Mouse (Mus musculus): Measurements from ENCODE around the gene Tigar. TPM values are rescaled to one million over a fixed set of nuclear protein-coding genes. Genes with fewer than 3 reads are reported as not detected.
A peak's percentile ranks its signal among the peaks of the same experiment; 100 is the strongest.

Tigar gene
- polyA plus RNA-seq, 1 experiment from 2014 or later: 0.53 TPM

GRCm38 (mm10) chr6:127107413-127107812, 1.9 kb downstream of the Tigar start:
- H3K9ac ChIP-seq: no peak overlapping the region
- H3K36me3 ChIP-seq (replicated peaks): no peaks in the 10 kb centered on the region
- H3K4me1 ChIP-seq (replicated peaks): peaks cover 3% of the 10 kb centered on the region; the same call in 1 of the 2 replicates
- no peaks in the 10 kb centered on the region for H3K9me3 ChIP-seq (replicated peaks)
- H3K27me3 ChIP-seq: peaks cover 37% of the 10 kb centered on the region
- no peak overlapping the region for H3K4me2 ChIP-seq
- H3K4me3 ChIP-seq (replicated peaks): no peak overlapping the region
- H3K27ac ChIP-seq (replicated peaks): no peak overlapping the region
- ATAC-seq (ENCODE audit: insufficient read depth): no peak

DNA sequence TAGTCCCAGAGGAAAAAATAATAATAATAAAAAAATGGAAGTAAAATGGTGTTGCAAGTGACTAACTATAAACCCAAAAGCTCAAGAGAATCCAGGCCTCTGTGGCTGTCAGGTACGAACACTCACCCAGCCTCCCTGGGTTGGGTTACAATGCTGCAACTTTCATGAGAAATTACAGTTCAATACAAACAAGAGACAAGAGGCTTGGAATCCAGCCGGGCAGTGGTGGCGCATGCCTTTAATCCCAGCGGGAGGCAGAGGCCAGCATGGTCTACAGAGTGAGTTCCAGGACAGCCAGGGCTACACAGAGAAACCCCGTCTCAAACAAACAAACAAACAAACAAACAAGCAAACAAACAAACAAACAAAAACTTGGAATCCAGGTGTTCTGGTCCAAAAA, 2.6 kb downstream of the Tigar start:
- ATAC-seq (ENCODE audit: insufficient read depth): no peak
- H3K9me3 ChIP-seq (replicated peaks): no peaks in the 10 kb centered on the region
- 71% methylated on average over 5 of the region's 5 CpGs for WGBS (ENCODE audit: insufficient replicate concordance)

DNA sequence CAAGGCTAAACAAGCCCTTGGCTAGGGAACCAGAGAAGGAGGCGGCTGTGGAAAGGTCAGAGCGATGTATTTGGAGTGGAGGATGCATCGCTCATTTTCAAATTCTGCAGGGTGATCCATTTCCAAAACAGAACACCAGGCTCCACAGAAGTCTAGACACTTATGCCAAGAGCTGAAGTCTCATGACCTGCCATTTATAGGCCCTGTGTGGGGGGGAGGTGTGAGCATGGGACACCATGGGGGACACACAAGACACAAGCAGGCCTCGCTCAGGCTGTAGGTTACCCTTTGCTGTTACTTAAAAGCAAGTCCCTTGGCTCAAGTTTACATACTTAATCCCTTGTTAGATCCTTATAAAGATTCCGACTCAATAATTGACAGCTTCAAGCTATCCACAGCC, 3.2 kb downstream of the Tigar start:
- H3K9me3 ChIP-seq (replicated peaks): no peaks in the 10 kb centered on the region
- peaks cover 3% of the 10 kb centered on the region; the same call in 1 of the 2 replicates for H3K4me1 ChIP-seq (replicated peaks)
- no peaks in the 10 kb centered on the region for H3K36me3 ChIP-seq (replicated peaks)
- H3K9ac ChIP-seq: no peak overlapping the region
- WGBS (ENCODE audit: insufficient replicate concordance): 68% methylated on average over 5 of the region's 5 CpGs
- peaks cover 28% of the 10 kb centered on the region for H3K27me3 ChIP-seq
- H3K4me3 ChIP-seq (replicated peaks): no peak overlapping the region
- no peak overlapping the region for H3K27ac ChIP-seq (replicated peaks)
- no peak overlapping the region for H3K4me2 ChIP-seq
- ATAC-seq (ENCODE audit: insufficient read depth): no peak

More for the DNA sequence above, 2.6 kb downstream of the Tigar start:
- peaks cover 33% of the 10 kb centered on the region for H3K27me3 ChIP-seq
- no peaks in the 10 kb centered on the region for H3K36me3 ChIP-seq (replicated peaks)
- H3K4me3 ChIP-seq (replicated peaks): no peak overlapping the region
- H3K4me2 ChIP-seq: no peak overlapping the region
- H3K27ac ChIP-seq (replicated peaks): no peak overlapping the region
- no peak overlapping the region for H3K9ac ChIP-seq
- H3K4me1 ChIP-seq (replicated peaks): peaks cover 3% of the 10 kb centered on the region; the same call in 1 of the 2 replicates

- ATAC-seq (ENCODE audit: insufficient read depth): no peak
- Histone ChIP-seq H3K36me3 (replicated peaks) (no peaks in the 10 kb centered on the region), H3K4me3 (replicated peaks) (no peak overlapping the region), H3K27ac (replicated peaks) (no peak overlapping the region), H3K9ac (no peak overlapping the region), H3K27me3 (peaks cover 18% of the 10 kb centered on the region), H3K4me1 (replicated peaks) (peaks cover 3% of the 10 kb centered on the region; the same call in 1 of the 2 replicates), H3K9me3 (replicated peaks) (no peaks in the 10 kb centered on the region), H3K4me2 (no peak overlapping the region)
- 47% methylated on average over 6 of the region's 6 CpGs for WGBS (ENCODE audit: insufficient replicate concordance)
These were observed 4.2 kb downstream of the Tigar start for GRCm38 (mm10) chr6:127105107-127105506.

DNA sequence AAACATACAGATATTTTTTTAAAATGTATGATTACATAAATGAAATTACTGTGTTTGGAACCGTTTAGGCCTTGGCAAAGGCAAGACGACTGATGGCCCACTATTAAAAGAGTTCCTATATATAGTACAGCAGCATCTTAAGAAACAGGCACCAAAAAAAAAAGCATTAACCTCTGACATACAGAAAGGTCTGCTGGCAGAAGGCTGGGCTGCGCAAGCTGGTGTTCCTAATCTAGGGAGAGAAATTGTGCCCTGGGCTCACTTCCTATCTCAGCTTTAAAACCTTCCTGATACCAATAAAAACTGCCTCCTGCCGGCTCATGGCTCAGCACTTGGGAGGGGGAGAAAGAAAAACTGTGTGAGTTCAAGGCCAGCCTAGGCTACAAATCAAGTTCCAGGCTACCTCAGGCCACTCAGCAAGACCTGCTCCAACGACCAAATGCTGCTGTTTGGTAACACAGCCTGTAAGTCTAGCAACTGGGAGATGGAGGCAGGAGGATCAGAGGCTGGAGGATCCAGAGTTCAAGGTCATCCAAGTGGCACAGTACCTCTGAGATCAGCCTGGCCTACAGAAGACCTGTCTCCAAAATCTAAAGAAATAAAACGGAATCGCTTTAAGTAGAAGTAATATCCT, 4.8 kb downstream of the Tigar start:
- Histone ChIP-seq H3K4me3 (replicated peaks) (no peak overlapping the region), H3K9ac (no peak overlapping the region), H3K4me2 (no peak overlapping the region), H3K27ac (replicated peaks) (no peak overlapping the region), H3K36me3 (replicated peaks) (no peaks in the 10 kb centered on the region), H3K27me3 (peaks cover 14% of the 10 kb centered on the region), H3K4me1 (replicated peaks) (peaks cover 3% of the 10 kb centered on the region; the same call in 1 of the 2 replicates), H3K9me3 (replicated peaks) (no peaks in the 10 kb centered on the region)
- ATAC-seq (ENCODE audit: insufficient read depth): no peak
- WGBS (ENCODE audit: insufficient replicate concordance): 64% methylated on average over 7 of the region's 7 CpGs

DNA sequence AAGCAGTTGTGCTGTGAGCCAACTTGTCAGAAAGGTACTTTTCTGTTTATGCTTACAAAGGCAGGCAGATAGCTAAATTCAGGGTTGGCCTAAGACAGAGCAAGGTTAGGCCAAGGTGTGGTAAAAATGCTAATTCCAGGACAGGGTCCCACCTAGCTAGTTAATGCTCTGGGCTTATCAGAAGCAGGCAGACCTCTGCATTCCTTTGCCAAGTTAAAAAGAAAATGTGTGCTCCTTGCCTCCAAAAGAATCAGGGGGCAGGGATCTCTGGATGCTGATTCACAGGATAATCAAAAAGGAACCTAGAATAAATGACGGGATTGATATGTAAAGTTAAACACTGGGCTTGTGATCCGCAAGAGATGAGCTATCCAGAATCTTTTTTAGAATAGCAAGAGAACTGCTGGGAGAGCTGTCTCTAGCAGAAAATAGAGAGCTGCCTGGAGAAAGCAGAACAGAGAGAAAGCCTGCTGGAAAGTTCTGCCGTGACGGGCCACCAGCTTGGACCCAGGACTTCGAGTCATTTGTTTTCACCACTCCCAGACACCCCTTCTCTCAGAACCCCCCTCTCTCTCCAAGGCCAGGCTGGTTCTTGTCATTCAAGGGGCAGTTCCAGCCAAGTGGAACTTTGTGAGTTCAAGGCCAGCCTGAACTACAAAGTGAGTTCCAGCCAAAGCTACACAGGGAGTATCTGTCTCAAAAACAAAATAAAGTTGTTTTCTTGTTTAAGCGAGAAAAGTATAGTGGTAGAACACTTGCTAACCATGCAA, 5.7 kb downstream of the Tigar start:
- no peak overlapping the region for H3K9ac ChIP-seq
- no peak overlapping the region for H3K4me2 ChIP-seq
- H3K4me3 ChIP-seq (replicated peaks): no peak overlapping the region
- no peak for ATAC-seq (ENCODE audit: insufficient read depth)
- peaks cover 6% of the 10 kb centered on the region; the same call in 1 of the 2 replicates for H3K27me3 ChIP-seq
- H3K27ac ChIP-seq (replicated peaks): no peak overlapping the region
- no peaks in the 10 kb centered on the region for H3K36me3 ChIP-seq (replicated peaks)
- 70% methylated on average over 6 of the region's 6 CpGs for WGBS (ENCODE audit: insufficient replicate concordance)
- no peaks in the 10 kb centered on the region for H3K4me1 ChIP-seq (replicated peaks)
- no peaks in the 10 kb centered on the region for H3K9me3 ChIP-seq (replicated peaks)

DNA sequence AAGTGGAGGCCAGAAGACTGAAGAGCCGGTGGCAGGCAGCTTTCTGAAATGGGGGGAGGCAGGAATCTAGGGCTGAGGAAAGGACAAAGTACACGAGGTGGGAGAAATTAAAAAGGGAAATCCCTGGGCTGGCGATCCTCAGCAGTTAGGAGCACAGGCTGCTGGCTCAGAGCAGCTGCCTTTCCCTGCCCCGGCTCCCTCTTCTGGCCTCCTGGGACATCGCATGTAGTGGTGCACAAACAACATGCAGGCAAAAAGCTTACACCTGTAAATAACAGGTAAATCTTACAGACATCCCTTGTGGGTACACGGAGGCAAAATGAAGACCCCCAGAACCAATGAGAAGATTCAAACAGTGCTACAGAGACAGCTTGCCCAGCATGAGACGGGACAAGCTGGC, 14.8 kb downstream of the Tigar start:
- Histone ChIP-seq H3K4me1 (replicated peaks) (no peaks in the 10 kb centered on the region), H3K27ac (replicated peaks) (no peak overlapping the region), H3K9me3 (replicated peaks) (no peaks in the 10 kb centered on the region), H3K27me3 (no peaks in the 10 kb centered on the region), H3K36me3 (replicated peaks) (no peaks in the 10 kb centered on the region), H3K9ac (no peak overlapping the region), H3K4me3 (replicated peaks) (no peak overlapping the region), H3K4me2 (no peak overlapping the region)
- no peak for ATAC-seq (ENCODE audit: insufficient read depth)
- WGBS (ENCODE audit: insufficient replicate concordance): 57% methylated on average over 7 of the region's 7 CpGs

- no peak overlapping the region for H3K4me3 ChIP-seq (replicated peaks)
- peaks cover 2% of the 10 kb centered on the region for H3K27me3 ChIP-seq
- H3K36me3 ChIP-seq (replicated peaks): no peaks in the 10 kb centered on the region
- H3K9ac ChIP-seq: no peak overlapping the region
- H3K9me3 ChIP-seq (replicated peaks): no peaks in the 10 kb centered on the region
- WGBS (ENCODE audit: insufficient replicate concordance): 42% methylated on average over 4 of the region's 4 CpGs
- H3K4me1 ChIP-seq (replicated peaks): no peaks in the 10 kb centered on the region
- no peak for ATAC-seq (ENCODE audit: insufficient read depth)
- H3K4me2 ChIP-seq: no peak overlapping the region
- no peak overlapping the region for H3K27ac ChIP-seq (replicated peaks)
These were observed 22.6 kb downstream of the Tigar start for GRCm38 (mm10) chr6:127086739-127087138.

- Histone ChIP-seq H3K27ac (replicated peaks) (no peak overlapping the region), H3K27me3 (peaks cover 41% of the 10 kb centered on the region), H3K4me1 (replicated peaks) (0 out of 2 replicates have a peak, but pooled peaks cover 5% of the 10 kb centered on the region), H3K36me3 (replicated peaks) (no peaks in the 10 kb centered on the region), H3K4me3 (replicated peaks) (no peak overlapping the region), H3K9me3 (replicated peaks) (no peaks in the 10 kb centered on the region), H3K4me2 (no peak overlapping the region), H3K9ac (no peak overlapping the region)
- no peak for ATAC-seq (ENCODE audit: insufficient read depth)
- WGBS (ENCODE audit: insufficient replicate concordance): 60% methylated on average over 6 of the region's 6 CpGs
These were observed 27.5 kb downstream of the Tigar start for GRCm38 (mm10) chr6:127081820-127082219.

- Histone ChIP-seq H3K4me1 (replicated peaks) (0 out of 2 replicates have a peak, but pooled peaks cover 5% of the 10 kb centered on the region), H3K27ac (replicated peaks) (no peak overlapping the region), H3K9ac (no peak overlapping the region), H3K4me2 (peak overlapping the region; percentile 57), H3K4me3 (replicated peaks) (peak overlapping the region; percentile 29), H3K36me3 (replicated peaks) (no peaks in the 10 kb centered on the region), H3K9me3 (replicated peaks) (no peaks in the 10 kb centered on the region), H3K27me3 (peaks cover 46% of the 10 kb centered on the region)
- ATAC-seq (ENCODE audit: insufficient read depth): no peak
- WGBS (ENCODE audit: insufficient replicate concordance): 3% methylated on average over 59 of the region's 59 CpGs
These were observed 29.3 kb downstream of the Tigar start for GRCm38 (mm10) chr6:127079867-127080731.

GRCm38 (mm10) chr6:127072817-127073216, 36.5 kb downstream of the Tigar start, which contains the start of gene Fgf23:
Gene Fgf23 (plus strand): TSS chr6:127072902.
- 16% methylated on average over 5 of the region's 5 CpGs for WGBS (ENCODE audit: insufficient replicate concordance)
- H3K4me2 ChIP-seq: no peak within 1 kb of the TSS
- no peaks in the 10 kb centered on the region for H3K36me3 ChIP-seq (replicated peaks)
- H3K4me3 ChIP-seq (replicated peaks): no peak within 1 kb of the TSS
- H3K9me3 ChIP-seq (replicated peaks): no peaks in the 10 kb centered on the region
- no peak within 1 kb of the TSS for H3K27ac ChIP-seq (replicated peaks)
- peaks cover 9% of the 10 kb centered on the region for H3K27me3 ChIP-seq
- no peak within 1 kb of the TSS for H3K9ac ChIP-seq
- no peak for ATAC-seq (ENCODE audit: insufficient read depth)
- H3K4me1 ChIP-seq (replicated peaks): no peaks in the 10 kb centered on the region

Data from liver, embryonic 15.5 days (tissue).